Mouse (Mus musculus) testis, adult 2 months (tissue): ENCODE results near the gene Gm15093.
"Not testable (repeated sequence)": the region's sequence is repeated elsewhere in the genome, so short reads cannot be mapped to it uniquely, and the experiment has no call there.

Experiments
- CTCF ChIP-seq: fragments of 200-500 bp; IDR thresholded peaks from 2 replicates; pipeline ENCODE4 v1.5.1; 2012; ENCODE audit warnings: low read depth, mild to moderate bottlenecking, inconsistent platforms, low read length, moderate library complexity; ENCODE audit not compliant: control insufficient read depth, insufficient read depth, insufficient replicate concordance
- POLR2A ChIP-seq: fragments of 200-500 bp; IDR thresholded peaks from 2 replicates; pipeline ENCODE4 v1.6.1; 2012; ENCODE audit warnings: low read depth, mild to moderate bottlenecking, inconsistent platforms, low read length, moderate library complexity; ENCODE audit not compliant: control insufficient read depth

DNA sequence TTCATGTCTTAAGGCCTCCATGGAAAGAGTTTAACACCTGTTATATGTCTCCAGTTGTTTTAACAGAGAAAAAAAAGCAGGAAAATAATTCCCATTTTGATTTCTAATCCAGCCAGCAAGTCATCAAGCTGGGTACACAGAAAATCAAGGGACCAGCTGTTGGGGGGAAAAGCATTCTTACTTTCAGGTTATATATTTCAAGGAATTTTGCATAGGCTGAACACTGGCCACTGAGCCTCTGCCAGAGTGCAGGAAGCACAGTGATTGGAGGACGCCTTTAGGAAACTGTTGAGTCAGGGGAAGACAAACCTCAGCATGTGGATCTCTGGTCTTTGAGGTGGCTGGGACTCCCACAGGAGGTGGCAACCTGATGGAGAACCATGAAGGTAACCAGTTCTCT is at the start of gene Gm15093:
- not testable (repeated sequence) for TF ChIP-seq CTCF, POLR2A
